Mouse (Mus musculus) right cerebral cortex, postnatal 4 days (tissue): ENCODE results near the gene Cbfa2t3.

Source experiments
- DNase-seq: peaks from one replicate; pipeline ENCODE4 v3.0.0-alpha.2; 2022

Gene Cbfa2t3

DNA sequence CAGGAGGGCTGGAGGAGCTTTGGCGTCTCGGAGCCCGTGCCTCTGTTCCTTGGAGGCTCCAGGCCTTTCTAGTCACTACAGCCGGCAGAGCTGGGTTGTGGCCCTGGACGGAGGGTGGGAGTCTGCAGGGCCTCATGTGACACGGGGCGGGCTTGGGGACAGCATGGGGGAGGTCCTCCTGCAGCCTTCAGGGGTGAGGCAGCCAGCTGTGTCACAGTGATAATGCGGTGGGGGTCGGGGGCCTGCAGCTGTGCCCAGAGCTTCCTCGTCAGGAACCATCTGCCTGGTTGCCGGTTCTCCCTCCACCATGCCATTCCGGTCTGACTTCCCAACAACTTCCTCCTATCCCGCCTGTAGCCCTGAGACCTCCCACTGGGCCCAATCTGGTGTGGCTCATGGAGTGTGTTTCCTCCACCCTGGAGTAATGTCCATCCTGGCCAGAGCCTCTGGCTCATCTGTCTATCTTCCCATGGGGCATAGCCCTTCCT is at the start of gene Cbfa2t3:
Cbfa2t3 (minus strand) TSS at position 105 of the 488 bp plus-strand sequence.
- no peak for DNase-seq

DNA sequence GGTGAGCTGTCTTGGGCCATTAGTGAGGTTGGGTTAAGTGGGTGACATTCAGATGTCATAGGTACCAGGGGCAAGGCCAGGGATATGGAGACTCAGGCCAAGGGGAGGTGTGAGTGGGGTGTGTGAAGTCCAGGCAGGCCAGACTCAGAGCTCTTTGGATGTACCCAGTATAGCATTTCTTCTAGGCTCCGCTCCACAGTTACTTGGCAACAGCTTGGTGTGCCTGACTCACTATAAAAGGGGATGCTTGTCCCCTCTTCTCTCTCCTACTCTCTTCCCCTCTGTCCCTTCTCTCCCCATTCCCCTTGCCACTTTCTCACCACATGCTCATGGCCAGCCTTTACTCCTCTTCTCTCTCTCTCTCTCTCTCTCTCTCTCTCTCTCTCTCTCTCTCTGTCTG is 48.9 kb upstream of the Cbfa2t3 start:
- no peak for DNase-seq

DNA sequence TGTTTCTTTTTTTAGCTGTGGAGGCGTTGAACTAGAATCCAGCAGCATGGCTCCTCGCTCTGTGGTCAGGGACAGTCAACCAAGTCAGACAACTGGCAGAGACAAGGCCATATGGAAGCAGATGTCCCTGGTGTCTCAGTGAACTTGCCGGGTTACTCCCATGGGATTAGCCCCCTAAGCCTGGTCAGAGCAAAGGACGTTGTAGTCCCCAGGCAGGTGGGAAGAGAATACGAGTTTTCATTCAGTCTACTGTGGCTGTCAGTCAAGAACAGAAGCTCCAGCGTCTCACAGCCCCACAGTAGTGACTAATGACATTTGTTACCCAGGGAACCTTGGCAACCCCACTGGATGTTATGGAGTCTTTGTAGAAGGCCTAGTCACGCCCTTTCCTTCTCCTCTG is 47.5 kb upstream of the Cbfa2t3 start:
- DNase-seq: no peak

DNA sequence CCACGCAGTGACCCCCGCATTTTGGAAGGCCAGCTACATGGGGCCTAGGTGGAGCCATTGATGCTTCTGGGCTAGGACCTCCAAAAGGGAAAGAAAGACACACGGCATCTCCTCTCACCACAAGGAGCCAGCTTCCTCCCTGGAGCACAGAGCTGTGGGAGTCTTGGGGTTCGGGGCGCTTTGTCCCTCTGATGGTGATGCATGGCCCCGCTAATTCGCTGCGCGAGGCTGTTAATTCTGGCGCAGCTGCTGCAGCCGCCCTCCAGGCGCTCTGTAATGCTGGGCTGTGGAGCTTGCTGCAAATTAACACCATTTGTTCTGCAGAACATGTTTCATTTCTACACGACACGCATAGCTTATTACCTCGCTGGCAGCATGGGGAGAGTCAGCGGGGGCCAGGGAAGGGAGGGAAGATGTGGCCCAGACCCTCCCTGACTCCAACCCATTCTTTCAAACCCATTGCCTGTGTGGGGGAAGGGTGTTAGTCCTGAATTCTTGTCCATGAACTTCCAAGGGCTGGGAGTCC is 46.9 kb upstream of the Cbfa2t3 start:
- no peak for DNase-seq

DNA sequence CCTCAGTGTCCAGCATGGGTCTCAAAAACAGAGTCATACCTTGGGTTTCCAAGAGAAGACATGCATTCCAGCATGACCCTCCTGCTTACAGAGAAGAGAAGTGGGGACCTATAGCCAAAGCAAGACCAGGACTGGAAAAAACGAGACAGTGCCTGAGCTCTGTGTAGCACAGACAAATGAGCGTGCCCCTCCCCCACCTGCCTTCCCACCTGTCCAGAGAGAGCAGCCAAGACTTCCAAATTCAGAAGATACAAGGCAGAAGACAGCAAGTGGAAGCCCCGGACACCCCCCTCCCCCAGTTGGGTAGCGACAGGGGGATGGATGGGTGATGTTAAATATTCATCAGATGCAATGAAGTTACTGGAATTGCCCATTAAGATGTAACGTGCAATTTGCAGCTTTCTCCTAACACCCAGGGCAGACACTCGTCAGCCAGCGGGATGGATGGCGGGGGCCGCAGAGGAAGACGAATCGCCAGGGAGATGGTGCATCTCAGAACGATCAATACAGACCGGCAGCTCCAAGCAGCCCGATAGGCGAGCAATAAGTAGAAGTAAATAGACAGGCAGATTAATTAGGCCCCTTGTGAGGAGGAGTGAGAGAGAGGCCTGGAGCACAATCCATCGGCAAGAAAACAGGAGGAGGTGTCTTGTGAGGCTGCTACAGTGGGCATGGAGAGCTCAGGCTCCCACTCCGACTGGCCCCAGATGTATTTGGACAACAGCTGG is 46.3 kb upstream of the Cbfa2t3 start:
- DNase-seq: no peak

DNA sequence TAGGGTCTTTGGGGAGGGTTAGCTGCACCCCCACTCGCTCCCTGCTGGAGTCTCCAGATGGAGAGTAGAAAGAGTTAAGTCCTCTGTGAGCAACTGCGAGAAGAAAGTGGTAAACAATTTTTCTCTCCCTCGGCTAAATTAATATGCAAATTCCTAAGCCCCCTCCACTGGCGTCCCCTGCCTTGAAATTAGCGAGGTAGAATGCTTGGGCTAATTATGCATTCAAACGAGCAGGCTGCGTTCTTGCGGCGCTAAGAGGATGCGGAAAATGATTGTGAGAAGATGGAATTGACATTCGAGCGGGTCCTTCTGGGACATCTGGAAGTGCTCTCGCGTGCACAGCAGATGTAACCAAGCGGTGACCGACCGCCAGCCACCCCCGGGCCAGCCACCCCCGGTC is 43.6 kb upstream of the Cbfa2t3 start:
- DNase-seq: no peak

DNA sequence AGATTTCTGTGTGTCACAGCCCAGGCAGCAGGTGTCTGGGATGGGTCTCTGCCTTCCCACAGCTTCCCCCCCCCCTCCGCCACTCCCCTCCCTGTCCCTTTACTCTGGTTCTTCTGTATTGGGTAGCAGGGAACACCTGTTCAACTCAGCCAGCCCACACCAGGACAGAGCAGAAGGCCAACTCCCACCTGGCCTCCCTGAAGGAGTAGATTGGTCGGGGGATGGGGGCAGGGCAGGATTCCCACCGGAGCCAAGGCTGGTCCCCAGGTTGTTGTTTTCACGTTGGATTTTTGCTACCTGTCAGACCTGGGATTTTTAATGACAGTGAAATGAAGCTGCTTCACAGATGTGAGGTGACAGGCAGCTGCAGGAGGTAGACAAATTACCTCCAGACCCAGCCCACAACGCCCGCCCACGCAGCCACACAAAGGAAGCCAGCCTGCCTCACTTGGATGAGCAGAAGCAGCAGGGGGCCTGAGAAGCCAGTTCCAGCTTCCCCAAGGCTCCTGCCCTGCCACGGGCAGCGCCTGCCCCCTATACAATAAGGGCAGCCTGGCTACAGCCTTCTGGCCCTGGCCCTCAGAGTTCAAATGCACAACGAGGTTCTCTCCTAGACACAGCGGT is 40.3 kb upstream of the Cbfa2t3 start:
- no peak for DNase-seq

DNA sequence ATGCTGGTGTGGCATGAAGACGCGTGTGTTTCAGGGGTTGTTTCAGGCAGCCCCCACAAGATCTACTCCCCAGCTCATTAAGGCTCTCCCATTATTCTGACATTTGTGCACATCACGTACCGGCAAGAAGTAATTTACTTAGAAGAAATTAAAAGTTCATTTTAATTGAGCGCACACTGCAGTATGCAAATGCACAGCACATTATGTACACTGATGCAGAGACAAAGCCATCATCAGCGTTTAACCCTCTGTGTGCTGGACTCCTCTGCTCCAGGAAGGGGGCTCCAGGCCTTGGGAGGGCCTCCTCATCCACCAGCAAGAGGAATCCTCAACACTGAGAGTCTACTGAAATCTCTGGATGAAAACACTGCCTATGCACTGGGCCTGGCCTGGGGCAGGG is 39.0 kb upstream of the Cbfa2t3 start:
- no peak for DNase-seq

DNA sequence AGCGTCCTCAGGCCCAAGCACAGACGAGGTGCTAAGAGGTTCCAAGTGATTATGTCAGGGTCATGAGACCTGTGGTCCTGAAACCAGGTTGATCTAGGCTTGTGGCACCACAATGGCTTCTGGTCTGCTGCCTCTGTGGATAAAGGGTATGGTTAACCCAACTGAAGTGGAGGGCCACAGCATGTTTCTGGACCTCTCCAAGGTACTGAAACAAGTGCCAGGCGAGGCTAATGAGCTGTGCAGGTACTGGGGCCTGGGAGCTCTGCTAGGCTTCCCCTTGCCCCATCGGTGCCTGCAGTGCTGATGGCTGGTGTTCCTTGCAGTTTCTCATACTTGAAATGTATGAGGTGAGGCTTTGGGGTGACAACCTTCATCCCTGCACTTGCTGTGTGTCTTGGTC is 38.2 kb upstream of the Cbfa2t3 start:
- DNase-seq: no peak

DNA sequence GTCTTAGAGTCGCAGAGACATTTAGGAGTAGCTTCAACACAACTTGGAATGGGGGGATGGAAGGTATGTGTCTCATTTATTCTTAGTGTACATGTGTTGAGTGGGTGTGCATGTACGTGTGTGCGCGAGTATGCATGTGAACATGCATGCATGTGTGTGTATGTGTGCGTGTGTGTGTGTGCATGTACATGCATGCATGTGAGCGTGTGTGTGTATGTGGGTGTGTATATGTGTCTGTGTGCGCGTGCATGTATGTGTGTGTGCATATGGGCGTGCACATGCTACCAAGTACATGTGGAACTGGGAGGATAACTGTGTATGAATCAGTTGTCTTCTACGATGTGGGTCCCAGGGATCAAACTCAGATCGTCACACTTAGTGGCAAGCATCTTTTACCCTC is 37.7 kb upstream of the Cbfa2t3 start:
- DNase-seq: no peak

DNA sequence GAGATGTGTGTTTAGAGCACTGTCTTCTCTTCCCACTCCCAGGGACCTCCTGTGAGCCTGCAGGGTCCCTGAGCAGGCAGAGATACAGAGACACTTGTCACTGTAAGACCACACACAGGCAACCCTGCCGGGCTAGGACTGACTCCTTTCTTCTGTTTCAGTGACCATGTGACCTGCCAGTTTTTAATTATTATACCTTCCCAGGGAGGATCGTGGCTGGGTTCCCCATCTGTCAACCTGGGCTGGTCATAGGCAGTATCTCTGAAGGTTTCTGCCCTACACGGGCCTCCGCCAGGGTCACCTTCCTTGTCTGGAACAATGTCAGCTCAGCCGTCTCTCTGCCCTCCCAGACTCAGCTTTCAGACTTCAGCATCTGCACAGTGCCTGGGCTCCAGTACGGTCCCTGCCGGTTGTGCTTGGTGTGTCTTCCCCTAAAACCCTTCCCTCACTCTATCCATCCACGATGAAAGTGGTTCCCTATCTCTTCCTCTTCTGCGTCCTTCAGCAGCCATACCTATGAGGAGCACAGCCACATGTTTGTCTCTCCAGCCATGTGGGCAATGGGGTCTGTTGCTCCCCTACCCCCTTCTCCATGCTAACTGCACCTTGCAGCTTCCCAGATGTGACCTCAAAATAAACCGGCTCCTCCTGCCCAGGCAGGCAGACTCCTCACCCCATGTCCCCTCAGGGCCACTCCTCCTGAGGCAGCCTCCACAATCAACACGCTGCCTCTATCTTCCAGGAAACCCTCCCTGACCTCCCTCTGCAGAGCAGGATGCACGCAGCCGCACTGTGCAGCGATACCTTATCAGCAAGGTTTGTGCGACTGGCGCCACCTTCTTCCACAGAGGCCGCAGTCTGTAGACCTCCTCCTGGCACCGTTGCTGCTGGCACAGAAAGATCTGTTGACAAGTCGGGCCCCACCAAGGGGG is 36.9 kb upstream of the Cbfa2t3 start:
- DNase-seq: no peak

DNA sequence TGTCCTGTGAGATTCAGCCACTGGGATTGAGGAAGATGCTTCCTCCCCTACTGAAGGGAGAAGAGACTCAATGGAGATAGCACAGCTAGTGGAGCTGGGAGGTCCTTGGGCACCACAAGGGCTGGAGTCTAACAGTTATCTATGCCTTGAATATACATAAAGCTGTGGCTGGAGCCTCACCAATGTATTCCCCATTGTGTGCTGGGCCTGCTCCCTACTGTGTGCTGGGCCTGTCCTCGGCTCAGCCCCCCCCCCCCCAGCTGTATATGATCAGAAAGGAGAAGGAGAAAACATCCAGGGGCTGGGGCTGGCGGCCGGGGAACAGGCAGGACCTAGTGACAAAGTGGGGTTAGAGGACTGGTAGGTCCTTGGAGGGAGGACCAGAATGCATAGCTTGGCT is 36.2 kb upstream of the Cbfa2t3 start:
- no peak for DNase-seq

DNA sequence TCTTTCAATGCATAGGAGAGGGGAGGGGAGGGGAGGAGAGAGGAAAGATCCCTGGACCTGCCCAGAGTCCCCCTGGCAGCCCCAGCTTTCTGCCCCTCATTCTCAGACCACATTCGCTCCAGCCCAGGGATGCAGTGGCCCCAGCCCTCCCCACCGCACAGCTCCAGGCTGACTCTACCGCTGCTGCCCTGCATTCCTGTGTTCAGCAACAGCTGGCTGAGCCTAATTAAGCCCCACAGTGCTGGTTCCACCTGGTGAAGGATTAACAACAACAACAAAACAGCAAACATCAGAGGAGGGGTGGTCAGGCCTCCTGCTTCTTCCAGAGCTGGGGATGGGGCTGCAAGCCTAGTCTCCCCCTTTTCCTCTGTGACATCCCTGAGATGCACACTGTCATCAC is 29.7 kb upstream of the Cbfa2t3 start:
- DNase-seq: no peak

DNA sequence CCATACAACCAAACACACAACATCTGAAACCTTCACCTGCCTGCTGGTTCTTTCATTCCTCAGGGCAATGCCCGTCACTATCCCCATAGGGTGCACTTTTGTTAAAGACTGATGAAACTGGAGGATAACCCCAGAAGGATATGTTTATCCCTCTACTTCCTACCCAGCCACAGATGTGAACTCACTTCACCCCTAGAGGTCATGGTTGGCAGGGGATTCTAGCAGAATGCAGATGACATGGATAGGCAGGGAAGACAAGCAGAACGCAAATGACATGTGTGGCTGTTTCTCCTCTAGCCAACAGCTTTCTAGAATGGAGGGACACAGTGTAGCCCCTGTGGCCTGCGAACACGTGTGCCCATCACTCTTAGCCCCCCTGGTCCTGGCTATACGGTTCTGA is 28.5 kb upstream of the Cbfa2t3 start:
- no peak for DNase-seq

DNA sequence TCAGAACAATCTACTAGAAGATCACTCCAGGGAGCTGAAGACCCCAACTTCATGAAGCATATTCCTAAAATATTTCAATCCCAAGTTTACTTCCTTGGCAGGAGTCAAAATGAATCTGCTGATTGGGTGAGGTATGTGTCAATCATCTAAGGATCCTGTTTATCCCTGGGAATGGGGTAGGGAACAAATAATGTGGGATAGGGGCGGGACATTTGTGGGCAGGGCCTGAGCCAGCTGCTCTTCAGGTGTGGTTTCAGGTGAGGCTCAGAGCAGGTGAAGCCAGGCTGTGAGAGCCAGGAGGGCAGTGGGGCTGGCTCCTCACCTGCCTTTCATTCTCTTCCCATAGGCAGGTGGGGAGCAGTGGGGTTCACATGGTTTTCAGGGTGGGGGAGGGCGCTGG is 27.9 kb upstream of the Cbfa2t3 start:
- DNase-seq: no peak

DNA sequence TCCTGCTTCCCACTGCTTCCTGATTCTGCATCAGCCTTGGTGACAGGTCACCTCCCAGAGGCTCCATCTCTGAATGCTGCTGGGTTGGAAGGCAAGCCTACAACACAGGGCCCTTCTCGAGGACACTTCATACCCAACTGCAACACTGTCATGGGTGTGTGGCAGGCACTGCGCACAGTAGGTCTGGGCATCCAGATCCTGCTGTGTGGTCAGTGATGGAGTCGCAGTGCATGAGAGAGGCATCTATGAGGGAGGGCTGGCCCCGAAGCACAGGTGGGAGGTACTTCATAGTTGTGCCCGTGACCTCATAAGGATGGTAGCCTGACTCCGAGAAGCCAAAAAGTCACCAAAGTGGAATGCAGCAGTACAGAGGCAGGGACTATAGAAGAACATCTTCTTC is 26.3 kb upstream of the Cbfa2t3 start:
- DNase-seq: no peak

DNA sequence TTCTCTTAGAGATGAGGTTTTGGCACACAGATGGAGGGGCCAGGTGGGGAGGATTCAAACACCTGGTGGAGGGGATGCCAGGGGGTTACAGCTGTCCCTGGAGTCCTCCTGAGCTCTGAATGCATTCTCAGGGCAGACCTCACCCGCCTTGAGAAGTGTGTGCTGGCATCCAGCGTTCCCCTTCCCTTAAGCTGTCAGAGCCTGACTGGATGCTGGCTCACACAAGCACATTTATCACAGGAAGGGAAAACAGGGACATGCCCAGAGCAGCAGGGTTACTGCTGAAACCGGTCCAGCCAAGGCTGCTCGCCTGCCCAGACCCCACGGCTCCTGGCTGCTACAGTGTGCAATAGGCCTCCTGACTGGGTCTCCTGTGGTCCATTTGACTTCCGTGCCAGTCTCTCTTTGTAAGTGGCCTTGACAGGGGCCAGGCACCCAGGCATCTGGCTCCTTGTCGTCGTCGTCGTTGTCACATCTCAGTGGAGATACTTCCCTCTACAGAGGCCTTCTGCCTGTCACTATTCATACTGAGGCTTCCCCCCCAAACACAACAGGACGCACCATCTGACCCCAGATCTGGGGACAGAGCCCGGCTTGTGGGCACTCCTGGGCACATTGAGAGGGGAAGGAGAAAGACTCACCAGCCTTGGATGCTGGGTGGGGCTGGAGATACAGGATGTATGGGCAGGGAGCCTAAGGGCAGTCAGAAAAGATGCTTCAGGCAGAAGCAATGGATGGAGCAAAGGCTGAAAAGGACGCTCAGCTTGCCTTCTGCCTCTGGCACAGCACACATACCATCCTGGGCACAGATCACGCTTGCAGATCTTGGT is 22.1 kb upstream of the Cbfa2t3 start:
- DNase-seq: peak; percentile 33

DNA sequence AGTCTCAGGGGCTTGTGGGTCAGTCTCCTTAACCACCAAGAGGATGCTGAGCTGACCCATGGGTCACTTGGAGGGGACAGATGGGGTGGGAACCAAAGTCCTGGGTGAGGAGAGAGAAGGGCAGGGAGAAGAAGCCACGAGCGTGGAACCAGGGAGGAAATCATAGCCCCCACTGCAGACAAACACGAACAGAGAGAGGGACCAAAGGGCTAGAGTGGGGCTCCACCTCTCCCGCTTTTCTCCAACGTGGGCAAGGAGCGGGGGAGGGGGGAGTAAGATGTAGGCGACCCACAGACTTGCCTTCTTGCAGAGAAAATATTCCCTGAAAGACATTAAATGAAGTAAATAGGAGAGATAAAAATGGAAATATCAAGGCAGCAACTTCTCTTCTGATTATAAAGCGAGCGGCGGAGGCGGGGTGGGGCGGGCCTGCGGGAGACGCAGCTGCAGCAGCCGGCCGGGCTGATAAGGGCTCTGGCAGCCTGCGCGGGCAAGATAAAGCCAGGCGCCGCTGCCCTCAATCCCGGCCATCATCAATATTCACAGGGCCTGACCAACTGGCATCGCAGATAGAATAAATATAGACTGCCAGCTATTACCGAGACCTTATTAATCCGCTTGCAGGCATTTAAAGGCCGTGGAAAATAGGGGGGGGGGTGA is 21.3 kb upstream of the Cbfa2t3 start:
- peak; percentile 54 for DNase-seq

DNA sequence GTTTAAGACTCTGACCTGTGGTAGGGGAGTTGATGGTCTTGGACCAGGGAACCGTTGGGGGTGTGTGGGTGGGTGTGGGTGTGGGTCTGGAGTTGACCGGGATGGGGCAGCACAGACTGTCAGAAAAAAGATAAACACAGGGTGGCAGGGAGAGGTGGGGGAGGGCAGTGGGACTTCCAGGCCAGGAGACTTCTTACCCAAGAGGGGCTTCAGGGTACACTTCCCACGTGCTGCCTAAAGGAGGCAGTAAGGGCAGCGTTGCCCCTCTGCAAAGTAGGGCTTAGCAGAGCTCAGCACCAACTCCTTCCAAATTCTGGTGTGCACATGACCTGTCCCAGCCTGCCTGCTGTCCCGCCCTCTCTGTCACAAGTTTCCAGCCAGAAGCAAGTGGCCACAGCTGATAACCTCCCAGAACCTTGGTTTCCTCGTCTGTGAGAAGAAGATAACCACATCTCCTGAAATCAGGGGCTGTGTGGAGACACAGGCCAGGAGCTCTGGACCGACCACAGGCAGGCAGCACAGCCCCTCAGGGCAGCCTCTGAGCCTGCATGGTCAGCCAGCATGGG is 20.7 kb upstream of the Cbfa2t3 start:
- no peak for DNase-seq

DNA sequence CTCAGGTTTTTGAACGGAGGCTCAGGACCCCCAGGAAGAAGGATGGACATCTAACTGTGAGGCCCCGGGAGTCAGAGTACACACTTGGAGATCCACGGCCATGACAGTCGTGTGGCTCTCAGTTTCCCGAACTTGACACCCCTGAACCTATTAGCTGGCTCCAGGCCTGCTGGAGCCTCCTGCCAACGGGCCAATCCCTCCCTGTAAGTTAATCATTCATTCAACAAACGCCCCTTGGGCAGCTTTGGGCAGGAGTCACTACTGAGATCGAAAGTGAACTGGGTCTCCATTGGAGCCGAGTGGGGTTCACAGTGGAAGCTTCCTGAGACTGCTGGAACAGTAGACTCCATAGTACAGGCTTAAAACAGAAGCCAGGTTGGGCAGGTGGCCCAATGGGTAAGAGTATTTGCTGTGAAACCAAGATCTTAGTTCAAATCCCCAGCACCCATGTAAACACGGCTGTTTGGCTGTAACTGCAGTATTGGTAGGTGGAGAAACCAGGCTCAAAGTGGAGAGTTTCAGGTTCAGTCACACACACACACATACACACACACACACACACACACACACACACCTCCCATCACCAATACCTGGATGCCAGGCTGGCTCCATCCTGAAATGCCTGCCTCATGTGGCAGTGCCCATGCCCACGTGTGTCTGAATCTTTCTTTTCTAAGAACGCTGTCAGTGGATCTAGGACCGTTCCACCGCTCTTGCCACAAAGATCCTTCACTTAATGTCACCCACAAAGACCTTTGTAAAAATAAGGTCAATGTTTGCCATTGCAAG is 20.0 kb upstream of the Cbfa2t3 start:
- DNase-seq: no peak
